Mouse (Mus musculus) stomach, postnatal 0 days (tissue): ENCODE measurements around the gene Zfp872. TPM values are rescaled to one million over a fixed set of nuclear protein-coding genes. Genes with fewer than 3 reads are reported as not detected.
"Not testable (repeated sequence)": the region's sequence is repeated elsewhere in the genome, so short reads cannot be mapped to it uniquely, and the experiment has no call there.

Source experiments
- ATAC-seq: fragments of 200-750 bp; cut with Nextera tagmentation; 2 replicates; pipeline ENCODE4 v1.8.0; 2017; ENCODE audit not compliant: low FRiP score, low TSS enrichment
- DNase-seq: peaks from one replicate; pipeline ENCODE4 v3.0.0-alpha.2; 2016; ENCODE audit warnings: low spot score
- H3K27ac ChIP-seq: fragments of 300-500 bp; sonication (generic); replicated peaks from 2 replicates; pipeline ENCODE4 v1.5.1; 2014; ENCODE audit warnings: mild to moderate bottlenecking, control low read depth
- H3K27me3 ChIP-seq: fragments of 300-500 bp; sonication (generic); 2 replicates; pipeline ENCODE4 v1.6.1; 2014; ENCODE audit warnings: low read length; ENCODE audit not compliant: control insufficient read depth, insufficient read depth
- H3K36me3 ChIP-seq: fragments of 300-500 bp; sonication (generic); 2 replicates; pipeline ENCODE4 v1.6.1; 2014; ENCODE audit warnings: low read length, mixed read lengths; ENCODE audit not compliant: control insufficient read depth, insufficient read depth
- H3K4me1 ChIP-seq: fragments of 300-500 bp; sonication (generic); replicated peaks from 2 replicates; pipeline ENCODE4 v1.6.1; 2014; ENCODE audit warnings: antibody characterized with exemption; ENCODE audit not compliant: control insufficient read depth, insufficient read depth
- H3K4me2 ChIP-seq: fragments of 300-500 bp; sonication (generic); replicated peaks from 2 replicates; pipeline ENCODE4 v1.6.1; 2014; ENCODE audit warnings: low read depth, mild to moderate bottlenecking, control low read depth, moderate library complexity
- H3K4me3 ChIP-seq: fragments of 300-500 bp; sonication (generic); 2 replicates; pipeline ENCODE4 v1.5.1; 2014; ENCODE audit warnings: low read depth, low read length, control low read depth
- H3K9ac ChIP-seq: fragments of 300-500 bp; sonication (generic); 2 replicates; pipeline ENCODE4 v1.6.1; 2014; ENCODE audit warnings: mild to moderate bottlenecking, low read length, control low read depth, mixed read lengths
- H3K9me3 ChIP-seq: fragments of 300-500 bp; sonication (generic); 2 replicates; pipeline ENCODE4 v1.6.1; 2016; ENCODE audit warnings: low read length; ENCODE audit not compliant: control insufficient read depth
- CTCF ChIP-seq: IDR thresholded peaks from 2 replicates; pipeline ENCODE4 v1.5.1; 2016; ENCODE audit warnings: antibody characterized with exemption, low read depth, mild to moderate bottlenecking, moderate library complexity
- EP300 ChIP-seq: optimal IDR thresholded peaks from 2 replicates; pipeline ENCODE3; 2016; ENCODE audit warnings: antibody characterized with exemption
- WGBS: fragments of 180-500 bp; shearing (Covaris S2); extraction: QIAGEN DNeasy Blood & Tissue Kit; methylation state at CpG from one replicate; pipeline ENCODE4 v1.1.7; 2014; 5-methylcytosine and 5-hydroxymethylcytosine counted together
- polyA plus RNA-seq: library from polyadenylated mRNA; unstranded; fragments of >200 nt; fragmentation: Nextera tagmentation; extraction: Ambion mirVana; gene quantifications from 2 replicates; pipeline ENCODE4 v1.2.1, GENCODE M21; 2015

The Zfp872 gene
- polyA plus RNA-seq, 1 experiment from 2014 or later = 0.47 TPM

- 25% methylated on average over 17 of the region's 17 CpGs for WGBS
- DNase-seq = peak; percentile 38
- Histone ChIP-seq H3K27me3 (no peaks in the 10 kb centered on the region), H3K9me3 (no peaks in the 10 kb centered on the region), H3K27ac (peak overlapping the region; percentile 94), H3K9ac (peak overlapping the region; percentile 78), H3K4me2 (peak overlapping the region; percentile 61), H3K36me3 (no peaks in the 10 kb centered on the region), H3K4me3 (peak overlapping the region; percentile 65), H3K4me1 (no peaks in the 10 kb centered on the region)
- TF ChIP-seq EP300 (no peak), CTCF (peak; percentile 54)
- peak; percentile 35 for ATAC-seq
These were observed 36.9 kb downstream of the Zfp872 start for GRCm38 (mm10) chr9:22224536-22225503.

- Histone ChIP-seq H3K27me3 (no peaks in the 10 kb centered on the region), H3K27ac (peak within 1 kb of the TSS; percentile 94), H3K9me3 (no peaks in the 10 kb centered on the region), H3K9ac (peak within 1 kb of the TSS; percentile 78), H3K4me1 (no peaks in the 10 kb centered on the region), H3K4me3 (peak within 1 kb of the TSS; percentile 65), H3K36me3 (no peaks in the 10 kb centered on the region), H3K4me2 (peak within 1 kb of the TSS; percentile 61)
- DNase-seq (peak; percentile 97), ATAC-seq (peak; percentile 98)
- TF ChIP-seq CTCF (peak; percentile 86), EP300 (no peak)
- 1% methylated on average over 34 of the region's 35 CpGs for WGBS
These were observed 37.9 kb downstream of the Zfp872 start, which contains the start of gene Zfp809 for GRCm38 (mm10) chr9:22225581-22226388. Gene Zfp809 (plus strand): TSS chr9:22225714.

- DNase-seq, H3K4me1 ChIP-seq, H3K36me3 ChIP-seq, ATAC-seq, H3K27me3 ChIP-seq, H3K9me3 ChIP-seq, H3K9ac ChIP-seq: not testable (repeated sequence)
- H3K27ac ChIP-seq = peak overlapping the region; percentile 94
- WGBS = 46% methylated on average over 7 of the region's 7 CpGs
- H3K4me3 ChIP-seq = peak overlapping the region; percentile 65
- H3K4me2 ChIP-seq = peak overlapping the region; percentile 61
These were observed 38.4 kb downstream of the Zfp872 start for GRCm38 (mm10) chr9:22226389-22226673.

- peak overlapping the region; percentile 67 for H3K27ac ChIP-seq
- DNase-seq = peak; percentile 44
These were observed 39.0 kb downstream of the Zfp872 start for GRCm38 (mm10) chr9:22226846-22227245.

GRCm38 (mm10) chr9:22229386-22230026 lies 41.6 kb downstream of the Zfp872 start:
- ATAC-seq = no peak
- no peaks in the 10 kb centered on the region for H3K27me3 ChIP-seq
- no peak for DNase-seq
- WGBS = 63% methylated on average over 7 of the region's 7 CpGs
- no peaks in the 10 kb centered on the region for H3K36me3 ChIP-seq
- no peaks in the 10 kb centered on the region for H3K4me1 ChIP-seq
- H3K9ac ChIP-seq = no peak overlapping the region
- no peaks in the 10 kb centered on the region for H3K9me3 ChIP-seq
- TF ChIP-seq CTCF (no peak), EP300 (no peak)
- no peak overlapping the region for H3K4me3 ChIP-seq
- no peak overlapping the region for H3K4me2 ChIP-seq
- no peak overlapping the region for H3K27ac ChIP-seq

More at GRCm38 (mm10) chr9:22226846-22227245, 39.0 kb downstream of the Zfp872 start:
- no peak for TF ChIP-seq EP300
- no peak for TF ChIP-seq CTCF
- no peaks in the 10 kb centered on the region for H3K9me3 ChIP-seq
- H3K36me3 ChIP-seq = no peaks in the 10 kb centered on the region
- H3K4me3 ChIP-seq = peak overlapping the region; percentile 65; the same call in 1 of the 2 replicates
- no peaks in the 10 kb centered on the region for H3K27me3 ChIP-seq
- no peak for ATAC-seq
- peak overlapping the region; percentile 61; the same call in 1 of the 2 replicates for H3K4me2 ChIP-seq
- WGBS = 56% methylated on average over 15 of the region's 15 CpGs
- H3K9ac ChIP-seq = no peak overlapping the region
- no peaks in the 10 kb centered on the region for H3K4me1 ChIP-seq
